24 mouse cellular contexts compared by ENCODE assay signal in genomic region chr8:10835054-10835453, GRCm38 (mm10).
DNase-seq lines count a peak whose midpoint lies in the region; ATAC-seq and TF ChIP-seq lines count a peak whose summit lies in the region.
"Had no signal": no experiment of that assay in that cellular context is flagged by ENCODE, and none has a peak within 500 bp of the region (broad histone marks: within the 10 kb centered on the region; RNA-seq: fewer than 3 reads in every experiment).

No protein-coding gene starts in this region.

- peaks cover 48% of the 10 kb centered on the region for H3K4me1 ChIP-seq in megakaryocyte, embryonic 14.5 days
- no peaks in the 10 kb centered on the region; the same call in 1 of the 2 replicates for H3K4me1 ChIP-seq in brown adipose tissue, adult 24 weeks (ENCODE audit: control insufficient read depth, insufficient read depth, insufficient read length, low read length)
- H3K4me1 ChIP-seq in lung, adult 2 months (ENCODE audit: control insufficient read depth, insufficient read depth, low read length) = no peaks in the 10 kb centered on the region

- no peaks in the 10 kb centered on the region for H3K79me2 ChIP-seq in macrophage (ENCODE audit: inconsistent target)

- peaks cover 83% of the 10 kb centered on the region for H3K27me3 ChIP-seq in megakaryocyte, embryonic 14.5 days (replicated peaks)
- H3K27me3 ChIP-seq: CH12.LX; embryonic facial prominence, embryonic 12.5 days; forebrain, embryonic 13.5 days; forebrain, embryonic 15.5 days; Patski had no signal

- no peak for ATAC-seq in megakaryocyte, adult 5-6 weeks (ENCODE audit: poor library complexity, severe bottlenecking)
- peak; percentile 31 for ATAC-seq in megakaryocyte-erythroid progenitor cell, adult 5-6 weeks (replicated peaks; ENCODE audit: low FRiP score, low TSS enrichment, poor library complexity, severe bottlenecking)
- no peak for ATAC-seq in frontal cortex, adult (ENCODE audit: low TSS enrichment)
- ATAC-seq: CD4-positive, CD25-positive, alpha-beta regulatory T cell, adult 4 months; forebrain, embryonic 13.5 days; forebrain, embryonic 15.5 days; Patski had no signal

- DNase-seq in lung, adult 2 months = no peak
- DNase-seq in cerebellum, adult 9-11 months = no peak
- DNase-seq: adrenal gland, adult 2 months; adrenal gland, postnatal 10 days; adrenal gland, postnatal 25 days; cerebellum, adult 11-12 months; cerebellum, adult 2 months; cerebellum, adult 9-10 months; cerebellum, postnatal 14 days; cerebellum, postnatal 36 days had no signal

- no peak for TF ChIP-seq CTCF in lung, adult 2 months (IDR thresholded peaks at IDR 0.05; ENCODE audit: insufficient read depth, low read length)

- TF ChIP-seq POLR2A in lung, adult 2 months (IDR thresholded peaks at IDR 0.05; ENCODE audit: borderline replicate concordance, extremely low read depth, low read depth, low read length) = no peak

- H3K4me3 ChIP-seq in megakaryocyte, embryonic 14.5 days (replicated peaks) = peak overlapping the region; percentile 56
- H3K4me3 ChIP-seq in brown adipose tissue, adult 24 weeks (ENCODE audit: insufficient read depth, low read depth, low read length) = no peak overlapping the region
- no peak overlapping the region for H3K4me3 ChIP-seq in macrophage (ENCODE audit: inconsistent target)
- H3K4me3 ChIP-seq in lung, adult 2 months (replicated peaks; ENCODE audit: extremely low read depth, low read depth, low read length) = no peak overlapping the region
- H3K4me3 ChIP-seq: embryonic facial prominence, embryonic 10.5 days; embryonic facial prominence, embryonic 12.5 days; forebrain, embryonic 13.5 days; forebrain, embryonic 15.5 days had no signal

- no peaks in the 10 kb centered on the region for H3K36me3 ChIP-seq in megakaryocyte, embryonic 14.5 days (replicated peaks; ENCODE audit: low read length)
- H3K36me3 ChIP-seq in macrophage (ENCODE audit: inconsistent target) = no peaks in the 10 kb centered on the region
- H3K36me3 ChIP-seq: embryonic facial prominence, embryonic 10.5 days; embryonic facial prominence, embryonic 12.5 days; forebrain, embryonic 15.5 days; G1E had no signal

- peaks cover 14% of the 10 kb centered on the region for H3K9me3 ChIP-seq in megakaryocyte, embryonic 14.5 days
- H3K9me3 ChIP-seq: embryonic facial prominence, embryonic 10.5 days; embryonic facial prominence, embryonic 12.5 days; forebrain, embryonic 13.5 days; forebrain, embryonic 15.5 days; G1E had no signal

- H3K27ac ChIP-seq in brown adipose tissue, adult 24 weeks (replicated peaks; ENCODE audit: low read depth, low read length) = peak overlapping the region; percentile 49; the same call in 1 of the 2 replicates
- H3K27ac ChIP-seq in macrophage = peak overlapping the region; percentile 84
- H3K27ac ChIP-seq: embryonic facial prominence, embryonic 10.5 days; embryonic facial prominence, embryonic 12.5 days; forebrain, embryonic 13.5 days; forebrain, embryonic 15.5 days had no signal

- 29% methylated on average over 6 of the region's 6 CpGs for WGBS in macrophage (ENCODE audit: missing documents)
- WGBS in lung, adult 2 months = 70% methylated on average over 6 of the region's 6 CpGs
